Mouse (Mus musculus) myocyte (in vitro differentiated cells): Measurements from ENCODE around the gene Rest. TPM values are rescaled to one million over a fixed set of nuclear protein-coding genes. Genes with fewer than 3 reads are reported as not detected.
A peak's percentile ranks its signal among the peaks of the same experiment; 100 is the strongest.

Experiments
- H3K27me3 ChIP-seq: one replicate; pipeline ENCODE4 v1.6.1; 2011; ENCODE audit not compliant: control insufficient read depth, insufficient read depth, insufficient read length
- H3K36me3 ChIP-seq: one replicate; pipeline ENCODE4 v1.6.1; 2011; ENCODE audit not compliant: control insufficient read depth, insufficient read depth
- H3K4me2 ChIP-seq: one replicate; pipeline ENCODE4 v1.6.1; 2011; ENCODE audit warnings: low read depth, control low read depth
- H3K4me3 ChIP-seq: one replicate; pipeline ENCODE4 v1.5.1; 2011; ENCODE audit warnings: mild to moderate bottlenecking, control low read depth, moderate library complexity
- H3K79me2 ChIP-seq: one replicate; pipeline ENCODE4 v1.6.1; 2011; ENCODE audit not compliant: control insufficient read depth, insufficient read depth
- H3ac ChIP-seq: one replicate; pipeline ENCODE4 v1.6.1; 2011; ENCODE audit not compliant: control insufficient read depth, insufficient read length
- CEBPB ChIP-seq: IDR thresholded peaks from 2 replicates; pipeline ENCODE4 v1.6.1; 2011; ENCODE audit warnings: mild to moderate bottlenecking, moderate library complexity; ENCODE audit not compliant: poor library complexity, insufficient read depth, severe bottlenecking
- E2F4 ChIP-seq: IDR thresholded peaks from one replicate; pipeline ENCODE4 v1.6.1; 2011; ENCODE audit warnings: mild to moderate bottlenecking, control low read depth, moderate library complexity; ENCODE audit not compliant: insufficient read depth
- MAX ChIP-seq: IDR thresholded peaks from one replicate; pipeline ENCODE4 v1.6.1; 2011; ENCODE audit warnings: low read depth, mild to moderate bottlenecking, control low read depth
- MYOD1 ChIP-seq, 3 experiments: IDR thresholded peaks; one replicate each; pipeline ENCODE4 v1.6.1; 2011; ENCODE audit warnings: control low read depth in 2 of 3, low read depth in 2 of 3, mild to moderate bottlenecking in 2 of 3, moderate library complexity in 1 of 3; ENCODE audit not compliant: insufficient read length in 2 of 3, control insufficient read depth in 1 of 3
- MYOG ChIP-seq, 3 experiments: IDR thresholded peaks; one replicate each; pipeline ENCODE4 v1.6.1; 2011; ENCODE audit warnings: control low read depth in 2 of 3, low read depth in 2 of 3, mild to moderate bottlenecking in 2 of 3; ENCODE audit not compliant: insufficient read length in 2 of 3, control insufficient read depth in 1 of 3, insufficient read depth in 1 of 3
- POLR2A ChIP-seq: IDR thresholded peaks from one replicate; pipeline ENCODE4 v1.6.1; 2011; ENCODE audit warnings: low read depth, mild to moderate bottlenecking, control low read depth, moderate library complexity; ENCODE audit not compliant: insufficient read length
- POLR2AphosphoS2 ChIP-seq: IDR thresholded peaks from one replicate; pipeline ENCODE4 v1.6.1; 2011; ENCODE audit warnings: low read depth, control low read depth; ENCODE audit not compliant: insufficient read length
- REST ChIP-seq: IDR thresholded peaks from one replicate; pipeline ENCODE4 v1.6.1; 2011; ENCODE audit warnings: mild to moderate bottlenecking, control low read depth, moderate library complexity; ENCODE audit not compliant: insufficient read depth, insufficient read length
- SRF ChIP-seq: IDR thresholded peaks from one replicate; pipeline ENCODE4 v1.6.1; 2011; ENCODE audit warnings: low read depth; ENCODE audit not compliant: control insufficient read depth, insufficient read length
- TCF12 ChIP-seq: IDR thresholded peaks from one replicate; pipeline ENCODE4 v1.6.1; 2011; ENCODE audit warnings: mild to moderate bottlenecking, control low read depth; ENCODE audit not compliant: poor library complexity, insufficient read depth, severe bottlenecking
- TCF3 ChIP-seq: IDR thresholded peaks from one replicate; pipeline ENCODE4 v1.6.1; 2011; ENCODE audit warnings: low read depth, control low read depth; ENCODE audit not compliant: insufficient read length
- USF1 ChIP-seq: IDR thresholded peaks from one replicate; pipeline ENCODE4 v1.6.1; 2011; ENCODE audit warnings: low read depth, mild to moderate bottlenecking, control low read depth, moderate library complexity
- polyA plus RNA-seq: library from polyadenylated mRNA; unstranded; fragments of >200 nt; fragmentation: generic; extraction: Trizol; gene quantifications from one replicate; pipeline ENCODE4 v1.2.1, GENCODE M21; 2012; ENCODE audit warnings: missing spikeins

Gene Rest
- polyA plus RNA-seq, 1 experiment: 7.2 TPM

- H3ac ChIP-seq: no peak overlapping the region
- peak overlapping the region; percentile 68 for H3K4me2 ChIP-seq
- H3K36me3 ChIP-seq: peaks cover 14% of the 10 kb centered on the region
- no peaks in the 10 kb centered on the region for H3K79me2 ChIP-seq
- H3K4me3 ChIP-seq: no peak overlapping the region
- TF ChIP-seq CEBPB (no peak), MYOD1 (IDR thresholded peaks at IDR 0.05; ENCODE audit: control insufficient read depth in 1 of 3, insufficient read length in 2 of 3, low read depth in 2 of 3) (peak in 1 of 3 experiments; percentile 10), MAX (no peak), POLR2AphosphoS2 (no peak)
- no peaks in the 10 kb centered on the region for H3K27me3 ChIP-seq
Observed at GRCm38 (mm10) chr5:77301296-77301903, 36.1 kb downstream of the Rest start.

GRCm38 (mm10) chr5:77307821-77308553, 42.7 kb downstream of the Rest start:
- Histone ChIP-seq H3ac (peak overlapping the region; percentile 72), H3K27me3 (no peaks in the 10 kb centered on the region), H3K4me3 (peak overlapping the region; percentile 48), H3K36me3 (peaks cover 25% of the 10 kb centered on the region), H3K79me2 (peaks cover 35% of the 10 kb centered on the region), H3K4me2 (peak overlapping the region; percentile 81)
- no peak for TF ChIP-seq SRF

- Histone ChIP-seq H3K4me3 (peak overlapping the region; percentile 48), H3K36me3 (peaks cover 25% of the 10 kb centered on the region), H3K4me2 (peak overlapping the region; percentile 81), H3K79me2 (peaks cover 46% of the 10 kb centered on the region), H3K27me3 (no peaks in the 10 kb centered on the region), H3ac (peak overlapping the region; percentile 72)
- TF ChIP-seq TCF3 (no peak), USF1 (no peak), POLR2A (no peak), MYOD1 (IDR thresholded peaks at IDR 0.05; ENCODE audit: control insufficient read depth in 1 of 3, insufficient read length in 2 of 3, low read depth in 2 of 3) (peak in 1 of 3 experiments; percentile 23)
Observed at GRCm38 (mm10) chr5:77309051-77309906, 44.0 kb downstream of the Rest start.

- peak within 1 kb of the TSS; percentile 48 for H3K4me3 ChIP-seq
- H3ac ChIP-seq: peak within 1 kb of the TSS; percentile 72
- H3K27me3 ChIP-seq: no peaks in the 10 kb centered on the region
- peaks cover 24% of the 10 kb centered on the region for H3K36me3 ChIP-seq
- no peak for TF ChIP-seq USF1
- TF ChIP-seq MYOG (IDR thresholded peaks at IDR 0.05; ENCODE audit: control insufficient read depth in 1 of 3, insufficient read depth in 1 of 3, insufficient read length in 2 of 3, low read depth in 2 of 3): no peak
- TF ChIP-seq POLR2A: peak; percentile 71
- TF ChIP-seq E2F4: no peak
- TF ChIP-seq MAX: no peak
- peak in 1 of 3 experiments; percentile 21 for TF ChIP-seq MYOD1 (IDR thresholded peaks at IDR 0.05; ENCODE audit: control insufficient read depth in 1 of 3, insufficient read length in 2 of 3, low read depth in 2 of 3)
- TF ChIP-seq TCF3: no peak
- TF ChIP-seq TCF12: no peak
- peak; percentile 82 for TF ChIP-seq REST
- no peak for TF ChIP-seq SRF
- TF ChIP-seq CEBPB: no peak
- TF ChIP-seq POLR2AphosphoS2: peak; percentile 87
- peaks cover 46% of the 10 kb centered on the region for H3K79me2 ChIP-seq
- H3K4me2 ChIP-seq: peak within 1 kb of the TSS; percentile 93
Observed at GRCm38 (mm10) chr5:77309924-77310772, 44.9 kb downstream of the Rest start, which contains the start of the genes Noa1 and Polr2b. Gene Noa1 (minus strand): TSS chr5:77310084. Gene Polr2b (plus strand): TSS chr5:77310147.
